Mouse (Mus musculus) myocyte (in vitro differentiated cells): ENCODE results near the gene Slc17a8. TPM values are rescaled to one million over a fixed set of nuclear protein-coding genes. Genes with fewer than 3 reads are reported as not detected.

Experiments
- H3K27me3 ChIP-seq: one replicate; pipeline ENCODE4 v1.6.1; 2011; ENCODE audit not compliant: control insufficient read depth, insufficient read depth, insufficient read length
- H3K36me3 ChIP-seq: one replicate; pipeline ENCODE4 v1.6.1; 2011; ENCODE audit not compliant: control insufficient read depth, insufficient read depth
- H3K4me2 ChIP-seq: one replicate; pipeline ENCODE4 v1.6.1; 2011; ENCODE audit warnings: low read depth, control low read depth
- H3K4me3 ChIP-seq: one replicate; pipeline ENCODE4 v1.5.1; 2011; ENCODE audit warnings: mild to moderate bottlenecking, control low read depth, moderate library complexity
- H3K79me2 ChIP-seq: one replicate; pipeline ENCODE4 v1.6.1; 2011; ENCODE audit not compliant: control insufficient read depth, insufficient read depth
- H3ac ChIP-seq: one replicate; pipeline ENCODE4 v1.6.1; 2011; ENCODE audit not compliant: control insufficient read depth, insufficient read length
- CEBPB ChIP-seq: IDR thresholded peaks from 2 replicates; pipeline ENCODE4 v1.6.1; 2011; ENCODE audit warnings: mild to moderate bottlenecking, moderate library complexity; ENCODE audit not compliant: poor library complexity, insufficient read depth, severe bottlenecking
- E2F4 ChIP-seq: IDR thresholded peaks from one replicate; pipeline ENCODE4 v1.6.1; 2011; ENCODE audit warnings: mild to moderate bottlenecking, control low read depth, moderate library complexity; ENCODE audit not compliant: insufficient read depth
- MAX ChIP-seq: IDR thresholded peaks from one replicate; pipeline ENCODE4 v1.6.1; 2011; ENCODE audit warnings: low read depth, mild to moderate bottlenecking, control low read depth
- MYOD1 ChIP-seq, 3 experiments: IDR thresholded peaks; one replicate each; pipeline ENCODE4 v1.6.1; 2011; ENCODE audit warnings: control low read depth in 2 of 3, low read depth in 2 of 3, mild to moderate bottlenecking in 2 of 3, moderate library complexity in 1 of 3; ENCODE audit not compliant: insufficient read length in 2 of 3, control insufficient read depth in 1 of 3
- MYOG ChIP-seq, 3 experiments: IDR thresholded peaks; one replicate each; pipeline ENCODE4 v1.6.1; 2011; ENCODE audit warnings: control low read depth in 2 of 3, low read depth in 2 of 3, mild to moderate bottlenecking in 2 of 3; ENCODE audit not compliant: insufficient read length in 2 of 3, control insufficient read depth in 1 of 3, insufficient read depth in 1 of 3
- POLR2A ChIP-seq: IDR thresholded peaks from one replicate; pipeline ENCODE4 v1.6.1; 2011; ENCODE audit warnings: low read depth, mild to moderate bottlenecking, control low read depth, moderate library complexity; ENCODE audit not compliant: insufficient read length
- POLR2AphosphoS2 ChIP-seq: IDR thresholded peaks from one replicate; pipeline ENCODE4 v1.6.1; 2011; ENCODE audit warnings: low read depth, control low read depth; ENCODE audit not compliant: insufficient read length
- REST ChIP-seq: IDR thresholded peaks from one replicate; pipeline ENCODE4 v1.6.1; 2011; ENCODE audit warnings: mild to moderate bottlenecking, control low read depth, moderate library complexity; ENCODE audit not compliant: insufficient read depth, insufficient read length
- SRF ChIP-seq: IDR thresholded peaks from one replicate; pipeline ENCODE4 v1.6.1; 2011; ENCODE audit warnings: low read depth; ENCODE audit not compliant: control insufficient read depth, insufficient read length
- TCF12 ChIP-seq: IDR thresholded peaks from one replicate; pipeline ENCODE4 v1.6.1; 2011; ENCODE audit warnings: mild to moderate bottlenecking, control low read depth; ENCODE audit not compliant: poor library complexity, insufficient read depth, severe bottlenecking
- TCF3 ChIP-seq: IDR thresholded peaks from one replicate; pipeline ENCODE4 v1.6.1; 2011; ENCODE audit warnings: low read depth, control low read depth; ENCODE audit not compliant: insufficient read length
- USF1 ChIP-seq: IDR thresholded peaks from one replicate; pipeline ENCODE4 v1.6.1; 2011; ENCODE audit warnings: low read depth, mild to moderate bottlenecking, control low read depth, moderate library complexity
- polyA plus RNA-seq: library from polyadenylated mRNA; unstranded; fragments of >200 nt; fragmentation: generic; extraction: Trizol; gene quantifications from one replicate; pipeline ENCODE4 v1.2.1, GENCODE M21; 2012; ENCODE audit warnings: missing spikeins

The Slc17a8 gene
- polyA plus RNA-seq, 1 experiment, result not detected

- H3K79me2 ChIP-seq, result no peaks in the 10 kb centered on the region
- H3K27me3 ChIP-seq, result no peaks in the 10 kb centered on the region
- H3ac ChIP-seq, result no peak overlapping the region
- no peak overlapping the region for H3K4me2 ChIP-seq
- no peak for TF ChIP-seq POLR2AphosphoS2
- TF ChIP-seq TCF12, result no peak
- TF ChIP-seq POLR2A, result no peak
- no peak overlapping the region for H3K4me3 ChIP-seq
- no peaks in the 10 kb centered on the region for H3K36me3 ChIP-seq
Measured at GRCm38 (mm10) chr10:89630052-89630451, 9.0 kb upstream of the Slc17a8 start.

DNA sequence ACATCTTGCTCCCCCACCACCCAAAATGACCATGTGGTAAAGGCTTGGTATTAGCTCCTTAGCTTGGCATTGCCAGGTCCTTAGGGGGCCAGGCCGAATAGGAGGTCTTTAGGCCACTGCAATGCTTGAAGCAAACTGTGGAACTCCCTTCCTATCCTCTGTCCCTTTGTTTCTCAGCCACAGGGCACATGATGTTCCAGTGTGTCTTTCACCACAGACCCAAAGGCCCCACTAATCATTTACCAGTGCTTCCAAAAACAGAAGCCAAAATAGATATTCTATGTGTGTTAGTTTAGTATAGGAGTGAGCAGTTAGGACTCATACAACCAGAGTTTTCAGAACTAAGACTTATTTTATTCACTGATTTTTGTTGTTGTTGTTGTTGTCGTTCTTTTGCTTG, 5.7 kb upstream of the Slc17a8 start:
- no peaks in the 10 kb centered on the region for H3K79me2 ChIP-seq
- no peaks in the 10 kb centered on the region for H3K36me3 ChIP-seq
- TF ChIP-seq MAX (no peak), CEBPB (no peak), TCF12 (no peak), USF1 (no peak), TCF3 (no peak), MYOG (IDR thresholded peaks at IDR 0.05; ENCODE audit: control insufficient read depth in 1 of 3, insufficient read depth in 1 of 3, insufficient read length in 2 of 3, low read depth in 2 of 3) (no peak), E2F4 (no peak), POLR2A (no peak), MYOD1 (IDR thresholded peaks at IDR 0.05; ENCODE audit: control insufficient read depth in 1 of 3, insufficient read length in 2 of 3, low read depth in 2 of 3) (no peak), REST (no peak), SRF (no peak), POLR2AphosphoS2 (no peak)
- no peak overlapping the region for H3K4me3 ChIP-seq
- H3ac ChIP-seq, result no peak overlapping the region
- H3K27me3 ChIP-seq, result no peaks in the 10 kb centered on the region
- H3K4me2 ChIP-seq, result no peak overlapping the region

DNA sequence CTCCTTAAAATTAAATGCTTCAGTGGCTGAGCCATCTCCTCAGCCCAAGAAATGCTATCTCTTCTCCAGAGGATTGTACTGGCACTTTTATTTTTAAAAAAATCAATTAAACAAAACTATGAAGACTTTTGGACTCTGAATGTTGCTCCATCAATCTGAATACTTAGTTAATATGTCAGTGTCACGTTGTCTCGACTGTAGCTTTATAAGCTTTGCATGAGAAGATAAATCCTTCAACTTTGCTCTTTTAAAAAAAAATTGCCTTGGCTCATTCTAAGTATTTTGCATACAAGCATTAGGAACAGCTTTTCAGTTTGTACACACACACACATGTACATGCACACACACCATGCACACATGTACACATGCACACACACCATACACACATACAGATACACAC, 3.1 kb upstream of the Slc17a8 start:
- TF ChIP-seq CEBPB, result no peak
- no peak for TF ChIP-seq TCF3
- no peak for TF ChIP-seq USF1
- no peak for TF ChIP-seq MAX
- TF ChIP-seq TCF12, result no peak
- no peak for TF ChIP-seq SRF
- no peak for TF ChIP-seq POLR2A
- no peak for TF ChIP-seq POLR2AphosphoS2
- TF ChIP-seq MYOD1 (IDR thresholded peaks at IDR 0.05; ENCODE audit: control insufficient read depth in 1 of 3, insufficient read length in 2 of 3, low read depth in 2 of 3), result no peak
- TF ChIP-seq REST, result no peak
- Histone ChIP-seq H3K27me3 (no peaks in the 10 kb centered on the region), H3K4me3 (no peak overlapping the region), H3K4me2 (no peak overlapping the region), H3K79me2 (no peaks in the 10 kb centered on the region), H3ac (no peak overlapping the region), H3K36me3 (no peaks in the 10 kb centered on the region)

DNA sequence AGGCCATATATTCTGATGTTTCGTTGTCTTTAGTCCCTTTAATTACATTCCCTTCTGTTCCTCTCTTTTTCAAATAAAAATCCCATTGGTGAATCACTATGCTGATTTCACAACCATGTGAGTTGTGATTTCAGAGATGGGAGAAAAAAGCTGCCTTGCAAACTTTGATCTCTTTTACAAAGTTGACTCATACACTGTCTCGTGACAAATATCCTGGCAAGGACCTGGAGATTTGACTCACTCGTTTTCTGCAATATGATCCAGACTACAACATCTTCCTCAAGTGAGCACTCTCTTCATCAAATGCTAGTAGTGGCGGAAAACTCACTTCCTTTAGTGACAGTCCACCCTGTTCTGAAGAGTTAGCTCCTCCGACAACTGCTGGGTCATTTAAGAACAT, 21.7 kb downstream of the Slc17a8 start:
- no peak overlapping the region for H3ac ChIP-seq
- H3K4me2 ChIP-seq, result no peak overlapping the region
- no peaks in the 10 kb centered on the region for H3K79me2 ChIP-seq
- H3K36me3 ChIP-seq, result no peaks in the 10 kb centered on the region
- no peak overlapping the region for H3K4me3 ChIP-seq
- H3K27me3 ChIP-seq, result no peaks in the 10 kb centered on the region
- TF ChIP-seq USF1 (peak; percentile 44), E2F4 (no peak), CEBPB (peak; percentile 84)

DNA sequence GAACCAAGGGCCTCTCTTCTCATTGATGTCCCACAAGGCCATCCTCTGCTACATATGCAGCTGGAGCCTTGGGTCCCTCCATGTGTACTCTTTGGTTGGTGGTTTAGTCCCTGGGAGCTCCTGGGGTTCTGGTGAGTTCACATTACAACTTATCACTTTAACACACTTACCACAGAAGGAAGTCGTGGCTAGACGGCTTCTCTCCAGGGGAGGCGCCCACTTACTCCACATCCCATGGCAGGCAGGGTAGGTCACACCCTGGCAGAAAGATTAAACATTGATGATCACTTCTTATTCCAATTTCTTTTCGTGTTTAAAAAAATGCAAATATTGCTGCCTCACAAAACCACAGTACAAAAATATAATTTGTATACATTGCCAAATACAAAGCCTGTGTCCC, 23.8 kb downstream of the Slc17a8 start:
- Histone ChIP-seq H3K4me2 (no peak overlapping the region), H3K27me3 (no peaks in the 10 kb centered on the region), H3ac (no peak overlapping the region), H3K36me3 (no peaks in the 10 kb centered on the region), H3K79me2 (no peaks in the 10 kb centered on the region), H3K4me3 (no peak overlapping the region)
- TF ChIP-seq E2F4 (no peak), REST (no peak), SRF (no peak), USF1 (no peak), MAX (no peak), MYOG (IDR thresholded peaks at IDR 0.05; ENCODE audit: control insufficient read depth in 1 of 3, insufficient read depth in 1 of 3, insufficient read length in 2 of 3, low read depth in 2 of 3) (no peak), POLR2A (no peak), MYOD1 (IDR thresholded peaks at IDR 0.05; ENCODE audit: control insufficient read depth in 1 of 3, insufficient read length in 2 of 3, low read depth in 2 of 3) (no peak)
